Mouse (Mus musculus) lung, embryonic 16.5 days (tissue): Measurements from ENCODE around the gene Ndufaf2. TPM values are rescaled to one million over a fixed set of nuclear protein-coding genes. Genes with fewer than 3 reads are reported as not detected.

Experiments
- ATAC-seq: fragments of 200-750 bp; cut with Nextera tagmentation; 2 replicates; pipeline ENCODE4 v1.8.0; 2017; ENCODE audit warnings: low read depth, mild to moderate bottlenecking, moderate library complexity
- H3K27ac ChIP-seq: fragments of 300-500 bp; sonication (generic); 2 replicates; pipeline ENCODE4 v1.5.1; 2014; ENCODE audit warnings: mild to moderate bottlenecking, control low read depth, low read length
- H3K27me3 ChIP-seq: fragments of 300-500 bp; sonication (generic); 2 replicates; pipeline ENCODE4 v1.6.1; 2014; ENCODE audit warnings: low read depth, low read length, mixed read lengths; ENCODE audit not compliant: control insufficient read depth, insufficient read depth
- H3K36me3 ChIP-seq: fragments of 300-500 bp; sonication (generic); 2 replicates; pipeline ENCODE4 v1.6.1; 2014; ENCODE audit warnings: low read length; ENCODE audit not compliant: control insufficient read depth, insufficient read depth
- H3K4me1 ChIP-seq: fragments of 300-500 bp; sonication (generic); replicated peaks from 2 replicates; pipeline ENCODE4 v1.6.1; 2014; ENCODE audit warnings: low read length, mixed read lengths; ENCODE audit not compliant: control insufficient read depth, insufficient read depth
- H3K4me2 ChIP-seq: fragments of 300-500 bp; sonication (generic); 2 replicates; pipeline ENCODE4 v1.6.1; 2014; ENCODE audit warnings: low read depth, low read length, control low read depth
- H3K4me3 ChIP-seq: fragments of 300-500 bp; sonication (generic); 2 replicates; pipeline ENCODE4 v1.5.1; 2014; ENCODE audit warnings: mild to moderate bottlenecking, low read length, control low read depth
- H3K9ac ChIP-seq: fragments of 300-500 bp; sonication (generic); 2 replicates; pipeline ENCODE4 v1.6.1; 2014; ENCODE audit warnings: low read length, control low read depth
- H3K9me3 ChIP-seq: fragments of 300-500 bp; sonication (generic); 2 replicates; pipeline ENCODE4 v1.6.1; 2016; ENCODE audit warnings: low read length; ENCODE audit not compliant: control insufficient read depth
- WGBS: fragments of 180-500 bp; shearing (Covaris S2); extraction: QIAGEN DNeasy Blood & Tissue Kit; methylation state at CpG from one replicate; pipeline ENCODE4 v1.1.7; 2014; 5-methylcytosine and 5-hydroxymethylcytosine counted together
- polyA plus RNA-seq: library from polyadenylated mRNA; unstranded; fragments of >200 nt; fragmentation: Nextera tagmentation; extraction: Ambion mirVana; gene quantifications from 2 replicates; pipeline ENCODE4 v1.2.1, GENCODE M21; 2015

The Ndufaf2 gene
- polyA plus RNA-seq, 1 experiment from 2014 or later, result 62.7 TPM

- Histone ChIP-seq H3K4me1 (0 out of 2 replicates have a peak, but pooled peaks cover 2% of the 10 kb centered on the region), H3K36me3 (no peaks in the 10 kb centered on the region), H3K9ac (no peak overlapping the region), H3K4me2 (no peak overlapping the region), H3K27ac (no peak overlapping the region), H3K9me3 (no peaks in the 10 kb centered on the region), H3K4me3 (no peak overlapping the region), H3K27me3 (no peaks in the 10 kb centered on the region)
- 54% methylated on average over 1 of the region's 1 CpGs for WGBS
- no peak for ATAC-seq
These were observed 30.5 kb downstream of the Ndufaf2 start for GRCm38 (mm10) chr13:108127883-108128282.

GRCm38 (mm10) chr13:108127130-108127529, 31.3 kb downstream of the Ndufaf2 start:
- Histone ChIP-seq H3K4me1 (no peaks in the 10 kb centered on the region), H3K27ac (no peak overlapping the region), H3K9ac (no peak overlapping the region), H3K4me2 (no peak overlapping the region), H3K9me3 (no peaks in the 10 kb centered on the region), H3K36me3 (no peaks in the 10 kb centered on the region), H3K27me3 (no peaks in the 10 kb centered on the region), H3K4me3 (no peak overlapping the region)
- 8% methylated on average over 1 of the region's 1 CpGs for WGBS
- ATAC-seq, result no peak

GRCm38 (mm10) chr13:108126246-108126645, 32.2 kb downstream of the Ndufaf2 start:
- H3K4me2 ChIP-seq, result no peak overlapping the region

GRCm38 (mm10) chr13:108124096-108124495, 34.3 kb downstream of the Ndufaf2 start:
- ATAC-seq, result no peak
- Histone ChIP-seq H3K27ac (no peak overlapping the region), H3K4me3 (no peak overlapping the region), H3K9ac (no peak overlapping the region), H3K36me3 (no peaks in the 10 kb centered on the region), H3K27me3 (no peaks in the 10 kb centered on the region), H3K4me1 (no peaks in the 10 kb centered on the region), H3K4me2 (no peak overlapping the region), H3K9me3 (no peaks in the 10 kb centered on the region)
- WGBS, result 77% methylated on average over 11 of the region's 11 CpGs

More at GRCm38 (mm10) chr13:108126246-108126645, 32.2 kb downstream of the Ndufaf2 start:
- H3K9ac ChIP-seq, result no peak overlapping the region
- no peak overlapping the region for H3K4me3 ChIP-seq
- H3K27me3 ChIP-seq, result no peaks in the 10 kb centered on the region
- no peaks in the 10 kb centered on the region for H3K36me3 ChIP-seq
- no peaks in the 10 kb centered on the region for H3K9me3 ChIP-seq
- no peaks in the 10 kb centered on the region for H3K4me1 ChIP-seq
- ATAC-seq, result no peak
- no peak overlapping the region for H3K27ac ChIP-seq
- 68% methylated on average over 2 of the region's 2 CpGs for WGBS

- Histone ChIP-seq H3K9ac (no peak overlapping the region), H3K4me3 (no peak overlapping the region), H3K4me1 (no peaks in the 10 kb centered on the region), H3K27ac (no peak overlapping the region), H3K4me2 (no peak overlapping the region), H3K27me3 (no peaks in the 10 kb centered on the region), H3K36me3 (no peaks in the 10 kb centered on the region), H3K9me3 (no peaks in the 10 kb centered on the region)
- no peak for ATAC-seq
- WGBS, result 59% methylated on average over 15 of the region's 15 CpGs
These were observed 35.2 kb downstream of the Ndufaf2 start for GRCm38 (mm10) chr13:108123109-108123723.

- Histone ChIP-seq H3K9me3 (no peaks in the 10 kb centered on the region), H3K4me1 (no peaks in the 10 kb centered on the region; the same call in 1 of the 2 replicates), H3K27ac (no peak overlapping the region), H3K9ac (no peak overlapping the region), H3K27me3 (no peaks in the 10 kb centered on the region), H3K4me2 (no peak overlapping the region), H3K36me3 (no peaks in the 10 kb centered on the region), H3K4me3 (no peak overlapping the region)
- 43% methylated on average over 9 of the region's 9 CpGs for WGBS
- no peak for ATAC-seq
These were observed 38.8 kb downstream of the Ndufaf2 start for GRCm38 (mm10) chr13:108119411-108120310.

- Histone ChIP-seq H3K4me1 (no peaks in the 10 kb centered on the region; the same call in 1 of the 2 replicates), H3K9ac (no peak overlapping the region), H3K36me3 (no peaks in the 10 kb centered on the region), H3K27ac (no peak overlapping the region), H3K4me3 (no peak overlapping the region), H3K27me3 (no peaks in the 10 kb centered on the region), H3K4me2 (no peak overlapping the region), H3K9me3 (no peaks in the 10 kb centered on the region)
- no peak for ATAC-seq
- 53% methylated on average over 1 of the region's 1 CpGs for WGBS
These were observed 40.2 kb downstream of the Ndufaf2 start for GRCm38 (mm10) chr13:108118188-108118587.

- Histone ChIP-seq H3K27me3 (no peaks in the 10 kb centered on the region), H3K36me3 (no peaks in the 10 kb centered on the region), H3K9me3 (no peaks in the 10 kb centered on the region), H3K4me2 (no peak overlapping the region), H3K27ac (no peak overlapping the region), H3K9ac (no peak overlapping the region), H3K4me3 (no peak overlapping the region), H3K4me1 (no peaks in the 10 kb centered on the region; the same call in 1 of the 2 replicates)
- no peak for ATAC-seq
These were observed 40.8 kb downstream of the Ndufaf2 start for GRCm38 (mm10) chr13:108117654-108118053.

GRCm38 (mm10) chr13:108114257-108114656, 44.2 kb downstream of the Ndufaf2 start:
- Histone ChIP-seq H3K9ac (no peak overlapping the region), H3K9me3 (no peaks in the 10 kb centered on the region), H3K4me3 (no peak overlapping the region), H3K27ac (no peak overlapping the region), H3K4me1 (no peaks in the 10 kb centered on the region; the same call in 1 of the 2 replicates), H3K27me3 (no peaks in the 10 kb centered on the region), H3K36me3 (no peaks in the 10 kb centered on the region), H3K4me2 (no peak overlapping the region)
- 61% methylated on average over 3 of the region's 3 CpGs for WGBS
- no peak for ATAC-seq
